Mouse (Mus musculus) G1E (cell line): Measurements from ENCODE around the gene Wls. TPM values are rescaled to one million over a fixed set of nuclear protein-coding genes. Genes with fewer than 3 reads are reported as not detected.

Experiments
- ATAC-seq: 2 replicates; pipeline ENCODE4 v1.8.0; 2016; ENCODE audit warnings: mild to moderate bottlenecking; ENCODE audit not compliant: insufficient number of reproducible peaks, poor library complexity, low FRiP score, severe bottlenecking; ENCODE audit errors: extremely low read depth
- DNase-seq: peaks from one replicate; pipeline ENCODE4 v3.0.0; 2012; ENCODE audit warnings: low spot score
- H3K27me3 ChIP-seq: 2 replicates; pipeline ENCODE4 v1.6.1; 2012; ENCODE audit warnings: mild to moderate bottlenecking, low read length, inconsistent platforms; ENCODE audit not compliant: insufficient read depth
- H3K36me3 ChIP-seq: replicated peaks from 2 replicates; pipeline ENCODE3; 2012; ENCODE audit warnings: mild to moderate bottlenecking, inconsistent platforms
- H3K4me1 ChIP-seq: 2 replicates; pipeline ENCODE4 v1.6.1; 2012; ENCODE audit warnings: low read depth, low read length, inconsistent platforms, mixed read lengths; ENCODE audit not compliant: insufficient read depth
- H3K4me3 ChIP-seq: 2 replicates; pipeline ENCODE4 v1.5.1; 2012; ENCODE audit warnings: low read depth, mild to moderate bottlenecking, inconsistent platforms, low read length, moderate library complexity, mixed read lengths
- H3K9me3 ChIP-seq: replicated peaks from 2 replicates; pipeline ENCODE4 v1.6.1; 2012; ENCODE audit warnings: inconsistent platforms
- CTCF ChIP-seq: IDR thresholded peaks from 2 replicates; pipeline ENCODE4 v1.5.1; 2012; ENCODE audit warnings: low read depth, low read length, inconsistent platforms, mixed read lengths
- GATA1 ChIP-seq: IDR thresholded peaks from 2 replicates; pipeline ENCODE4 v1.6.1; 2012; ENCODE audit warnings: borderline replicate concordance, low read length, inconsistent platforms, mixed read lengths
- GATA2 ChIP-seq: IDR thresholded peaks from 2 replicates; pipeline ENCODE4 v1.6.1; 2012; ENCODE audit warnings: low read depth, low read length, inconsistent platforms, borderline replicate concordance
- POLR2AphosphoS5 ChIP-seq: IDR thresholded peaks from 2 replicates; pipeline ENCODE4 v1.6.1; 2012; ENCODE audit warnings: low read depth, low read length, inconsistent platforms; ENCODE audit not compliant: insufficient replicate concordance
- TAL1 ChIP-seq: conservative IDR thresholded peaks from 2 replicates; pipeline ENCODE4 v1.6.1; 2012; ENCODE audit warnings: low read depth, low read length, inconsistent platforms, mixed read lengths
- polyA plus RNA-seq: library from polyadenylated mRNA; stranded (reverse); fragments of >175 nt; gene quantifications from 2 replicates; pipeline ENCODE4 v1.2.3, GENCODE M21; 2012
- total RNA-seq, 2 experiments: library from RNA; stranded (forward) in 1 of 2; stranded (reverse) in 1 of 2; fragments of 200-1000 nt in 1 of 2; fragments of >200 nt in 1 of 2; fragmentation: Nextera tagmentation in 1 of 2; gene quantifications; 2 replicates each; pipeline ENCODE4 v1.2.3; 2014 to 2017

The Wls gene
- total RNA-seq (2014; fragmentation: Nextera tagmentation) (67.9 and 80.9 TPM in 2 replicates), total RNA-seq (2017) (81.6 and 82.7 TPM in 2 replicates), polyA plus RNA-seq (11.2 and 11.6 TPM in 2 replicates)

DNA sequence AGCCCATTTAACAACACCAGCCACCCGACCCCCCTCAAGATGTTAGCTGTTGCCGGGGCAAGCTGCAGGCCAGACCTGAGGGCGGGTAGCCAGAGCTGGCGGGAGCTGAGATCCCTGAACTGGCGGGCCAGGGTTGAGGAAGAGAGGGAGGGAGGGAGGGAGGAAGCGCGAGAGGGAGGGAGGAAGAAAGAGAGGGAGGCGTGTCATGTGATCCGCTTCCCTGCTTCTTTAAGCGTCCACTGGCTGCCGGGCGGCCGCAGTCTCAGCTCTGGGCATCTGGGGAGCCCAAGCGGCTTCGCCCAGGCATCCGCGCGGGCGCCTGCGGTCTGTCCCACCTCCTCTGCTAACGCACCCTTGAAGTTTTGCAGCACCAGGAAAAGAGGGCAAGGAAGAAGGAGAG is at the start of gene Wls:
Gene Wls (plus strand): TSS at position 192 of the 400 bp plus-strand sequence.
- no peaks in the 10 kb centered on the region for H3K4me1 ChIP-seq
- H3K4me3 ChIP-seq, result peak within 1 kb of the TSS; percentile 28; the same call in 1 of the 2 replicates
- H3K36me3 ChIP-seq, result no peaks in the 10 kb centered on the region
- no peaks in the 10 kb centered on the region for H3K9me3 ChIP-seq
- DNase-seq (no peak), ATAC-seq (peak; percentile 40; the same call in 1 of the 2 replicates)
- no peak for TF ChIP-seq CTCF
- no peak for TF ChIP-seq GATA1
- no peak for TF ChIP-seq GATA2
- H3K27me3 ChIP-seq, result peaks cover 14% of the 10 kb centered on the region; the same call in 1 of the 2 replicates

DNA sequence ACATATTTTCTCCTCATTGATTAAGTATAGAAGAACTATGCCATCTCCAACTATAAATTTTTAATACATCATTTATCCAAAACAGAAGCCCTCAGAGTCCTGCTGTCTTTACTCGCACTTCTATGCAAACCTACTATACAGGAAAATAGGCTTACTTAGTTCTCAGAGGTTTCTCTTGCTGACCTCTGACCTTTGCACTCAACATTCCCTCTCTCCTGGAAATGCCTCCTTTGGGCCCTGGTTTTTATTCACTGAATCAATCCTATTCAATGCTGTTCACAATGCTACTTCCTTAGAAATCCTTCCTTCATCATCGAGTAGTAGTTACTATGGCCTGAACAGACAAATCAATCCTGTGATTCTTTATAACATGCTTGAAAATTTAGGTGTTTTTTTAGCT is 49.7 kb upstream of the Wls start:
- ATAC-seq, result no peak
- TF ChIP-seq POLR2AphosphoS5 (no peak), GATA2 (no peak)
- Histone ChIP-seq H3K4me3 (no peak overlapping the region), H3K4me1 (no peaks in the 10 kb centered on the region), H3K9me3 (no peaks in the 10 kb centered on the region), H3K36me3 (no peaks in the 10 kb centered on the region), H3K27me3 (no peaks in the 10 kb centered on the region)
- no peak for DNase-seq

DNA sequence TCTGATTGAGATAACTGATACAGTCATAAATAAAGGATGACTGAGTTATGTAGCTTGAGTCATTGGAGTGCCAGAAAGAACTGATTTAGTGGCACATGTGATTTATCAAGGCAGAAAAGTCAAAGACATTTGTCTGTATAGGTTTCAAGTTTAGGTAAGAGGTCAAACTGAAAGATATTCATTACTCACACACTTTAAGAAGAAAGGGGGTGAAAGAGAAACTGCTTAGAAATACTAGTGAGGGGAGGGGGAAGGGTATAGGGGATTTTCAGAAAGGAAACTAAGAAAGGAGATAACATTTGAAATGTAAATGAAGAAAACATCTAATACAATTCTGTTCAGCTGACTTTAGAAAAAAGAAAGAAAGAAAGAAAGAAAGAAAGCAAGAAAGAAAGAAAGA is 7.9 kb upstream of the Wls start:
- H3K4me1 ChIP-seq, result no peaks in the 10 kb centered on the region
- no peaks in the 10 kb centered on the region for H3K36me3 ChIP-seq
- no peaks in the 10 kb centered on the region for H3K27me3 ChIP-seq
- DNase-seq (no peak), ATAC-seq (no peak)
- H3K9me3 ChIP-seq, result no peaks in the 10 kb centered on the region
- H3K4me3 ChIP-seq, result no peak overlapping the region
- no peak for TF ChIP-seq GATA1
- TF ChIP-seq CTCF, result no peak
- TF ChIP-seq TAL1, result no peak
- TF ChIP-seq POLR2AphosphoS5, result no peak
- TF ChIP-seq GATA2, result no peak

DNA sequence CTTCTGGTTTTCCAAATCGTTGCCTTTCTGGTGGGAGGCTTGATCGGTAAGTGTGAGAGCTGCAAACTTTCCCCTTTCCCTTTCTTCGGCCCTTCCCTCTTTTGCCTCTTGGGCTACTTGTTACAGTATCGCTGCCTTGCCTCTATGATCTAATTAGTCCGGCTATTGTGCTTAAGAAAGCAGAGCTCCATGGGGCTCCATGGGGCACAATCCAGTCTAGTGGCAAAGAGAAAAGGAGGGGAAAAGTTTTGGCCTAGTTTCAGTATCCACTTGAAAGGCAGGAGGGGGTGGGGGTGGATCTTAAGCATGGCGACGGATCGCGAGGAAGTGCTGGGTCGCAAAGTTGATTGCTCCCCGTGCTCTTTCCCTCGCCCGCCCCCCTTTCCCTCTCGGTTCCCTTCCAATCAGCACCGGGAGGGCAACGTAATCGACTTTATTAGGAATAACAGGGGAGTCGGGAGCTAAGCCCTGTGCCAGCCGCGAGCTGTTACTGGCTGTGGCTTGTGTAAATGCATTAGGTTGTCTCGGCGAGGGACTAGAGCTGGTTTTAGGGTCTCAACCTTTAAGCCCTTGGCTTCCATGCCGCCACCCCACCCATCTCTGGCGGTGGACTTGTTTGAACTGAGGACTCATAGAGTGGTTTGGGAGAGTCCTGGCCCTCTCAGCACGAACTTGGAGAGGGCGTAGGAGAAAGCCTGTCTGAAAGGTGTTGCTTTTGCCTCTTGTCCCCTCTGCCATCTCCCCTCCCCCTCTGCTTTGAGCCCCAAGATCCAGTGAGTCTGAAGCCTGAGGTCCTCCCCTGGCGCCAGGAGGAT is 737 bp downstream of the Wls start:
- Histone ChIP-seq H3K9me3 (no peaks in the 10 kb centered on the region), H3K27me3 (peaks cover 14% of the 10 kb centered on the region; the same call in 1 of the 2 replicates), H3K4me1 (no peaks in the 10 kb centered on the region), H3K4me3 (peak overlapping the region; percentile 28; the same call in 1 of the 2 replicates), H3K36me3 (no peaks in the 10 kb centered on the region)
- no peak for TF ChIP-seq POLR2AphosphoS5
- TF ChIP-seq GATA2, result no peak
- TF ChIP-seq TAL1, result no peak
- TF ChIP-seq GATA1, result no peak
- no peak for TF ChIP-seq CTCF
- DNase-seq, result no peak
- ATAC-seq, result peak; percentile 28; the same call in 1 of the 2 replicates

GRCm38 (mm10) chr3:159840817-159841390 is 1.4 kb downstream of the Wls start:
- H3K36me3 ChIP-seq, result no peaks in the 10 kb centered on the region
- DNase-seq (no peak), ATAC-seq (0 out of 2 replicates have a peak, but pooled peaks have one; percentile 26)
- no peaks in the 10 kb centered on the region for H3K9me3 ChIP-seq
- peaks cover 14% of the 10 kb centered on the region; the same call in 1 of the 2 replicates for H3K27me3 ChIP-seq
- no peaks in the 10 kb centered on the region for H3K4me1 ChIP-seq
- TF ChIP-seq CTCF, result no peak
- no peak for TF ChIP-seq POLR2AphosphoS5
- no peak for TF ChIP-seq TAL1
- TF ChIP-seq GATA1, result no peak
- no peak for TF ChIP-seq GATA2
- H3K4me3 ChIP-seq, result peak overlapping the region; percentile 28; the same call in 1 of the 2 replicates

DNA sequence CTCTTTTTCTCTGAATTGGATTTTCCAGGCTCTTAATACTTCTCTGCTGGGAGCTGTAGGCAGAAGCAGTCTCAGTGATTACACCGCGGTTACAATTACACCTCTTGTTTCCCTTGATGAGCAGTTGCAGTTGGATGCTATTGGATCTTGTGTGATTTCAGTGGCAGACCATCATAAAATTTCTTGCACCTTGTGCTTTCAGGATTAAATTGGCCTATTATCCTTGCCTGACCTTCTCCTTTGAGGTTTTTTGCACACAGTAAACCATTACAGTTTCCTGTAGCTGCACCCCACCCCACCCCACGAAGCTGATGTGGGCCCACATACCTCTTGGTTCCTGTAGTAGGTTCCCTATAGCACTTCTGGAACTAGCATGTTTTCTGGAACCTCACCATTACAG is 2.0 kb downstream of the Wls start:
- Histone ChIP-seq H3K4me1 (no peaks in the 10 kb centered on the region), H3K4me3 (no peak overlapping the region), H3K27me3 (peaks cover 14% of the 10 kb centered on the region; the same call in 1 of the 2 replicates), H3K36me3 (no peaks in the 10 kb centered on the region), H3K9me3 (no peaks in the 10 kb centered on the region)
- DNase-seq (no peak), ATAC-seq (no peak)
- no peak for TF ChIP-seq GATA2
- TF ChIP-seq GATA1, result no peak
- no peak for TF ChIP-seq POLR2AphosphoS5
- TF ChIP-seq CTCF, result no peak
- TF ChIP-seq TAL1, result no peak
